Mouse (Mus musculus) urinary bladder, postnatal 4 days (tissue): ENCODE results near the gene Olfr460.
"Not testable (repeated sequence)": the region's sequence is repeated elsewhere in the genome, so short reads cannot be mapped to it uniquely, and the experiment has no call there.

Experiments used
- DNase-seq, 2 experiments: peaks; one replicate each; pipeline ENCODE4 v3.0.0; 2021 to 2022; ENCODE audit warnings: low spot score in 2 of 2

Gene Olfr460

DNA sequence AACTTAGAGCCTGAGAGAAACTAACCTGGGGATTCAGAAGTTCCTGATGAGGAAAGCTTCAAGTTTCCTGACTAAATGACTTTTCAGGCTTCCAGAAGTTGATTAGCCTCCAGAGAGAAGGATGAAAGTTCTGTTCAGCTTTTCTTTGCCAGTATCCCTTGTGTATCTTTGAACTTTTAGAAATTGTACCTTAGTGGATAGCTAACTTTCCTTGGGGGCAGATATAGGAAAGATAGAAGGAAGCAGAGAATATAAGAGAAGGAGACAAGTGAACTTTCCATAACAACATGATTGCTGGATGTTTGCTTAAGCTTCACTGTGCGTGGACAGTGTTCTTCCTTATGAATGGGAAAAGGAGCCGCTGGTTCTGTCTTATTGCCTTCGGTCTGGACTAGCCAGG lies at the start of gene Olfr460:
Gene Olfr460 (plus strand): TSS at position 301 of the 400 bp plus-strand sequence.
- no peak for DNase-seq

- no peak for DNase-seq
Observed at GRCm38 (mm10) chr6:40544690-40545089, 24.6 kb upstream of the Olfr460 start.

- no peak for DNase-seq
Observed at GRCm38 (mm10) chr6:40554950-40555349, 14.3 kb upstream of the Olfr460 start, which contains the start of gene Olfr461. Gene Olfr461, minus strand, starts transcription at chr6:40555050.

DNA sequence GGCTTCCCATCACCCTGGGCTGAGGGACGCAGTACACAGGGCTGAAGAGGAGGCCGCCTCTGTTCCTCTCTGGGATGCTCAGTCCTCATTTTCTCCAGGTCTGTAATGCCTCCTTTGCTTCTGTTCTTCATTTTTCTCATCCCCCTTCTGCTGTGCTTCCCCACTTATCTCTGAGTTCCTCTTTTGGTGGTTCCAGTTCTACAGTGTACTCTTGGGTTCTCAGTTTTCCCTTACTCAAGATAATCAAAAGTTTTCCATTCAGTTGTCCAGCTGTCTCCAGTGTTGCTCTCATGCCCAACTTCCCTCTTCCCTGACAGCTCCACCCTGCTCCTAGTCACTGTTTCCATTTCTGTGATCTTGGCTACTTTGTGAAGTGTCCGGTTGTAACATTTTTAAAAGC lies 4.3 kb downstream of the Olfr460 start:
- no peak for DNase-seq

DNA sequence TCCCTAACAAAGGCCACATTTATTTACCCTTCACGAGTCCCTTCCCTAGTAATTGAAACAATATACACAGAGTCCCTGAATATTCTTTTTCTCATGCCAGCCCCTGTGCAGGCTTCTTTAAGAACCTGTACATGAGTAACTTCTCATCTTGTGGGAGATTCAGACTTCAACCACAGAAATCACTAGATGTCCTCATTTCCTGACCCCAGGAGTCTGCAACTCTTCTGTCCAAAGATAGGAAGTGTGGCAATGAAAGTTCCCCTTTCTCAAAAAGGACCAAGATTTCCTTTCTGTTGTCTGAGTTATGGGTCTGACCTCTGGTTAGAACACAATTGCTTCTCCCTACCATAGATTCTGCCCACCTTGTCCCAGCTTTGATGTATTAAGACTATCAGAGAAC lies 7.0 kb downstream of the Olfr460 start:
- no peak for DNase-seq

GRCm38 (mm10) chr6:40584336-40584735 lies 15.0 kb downstream of the Olfr460 start:
- no peak for DNase-seq

DNA sequence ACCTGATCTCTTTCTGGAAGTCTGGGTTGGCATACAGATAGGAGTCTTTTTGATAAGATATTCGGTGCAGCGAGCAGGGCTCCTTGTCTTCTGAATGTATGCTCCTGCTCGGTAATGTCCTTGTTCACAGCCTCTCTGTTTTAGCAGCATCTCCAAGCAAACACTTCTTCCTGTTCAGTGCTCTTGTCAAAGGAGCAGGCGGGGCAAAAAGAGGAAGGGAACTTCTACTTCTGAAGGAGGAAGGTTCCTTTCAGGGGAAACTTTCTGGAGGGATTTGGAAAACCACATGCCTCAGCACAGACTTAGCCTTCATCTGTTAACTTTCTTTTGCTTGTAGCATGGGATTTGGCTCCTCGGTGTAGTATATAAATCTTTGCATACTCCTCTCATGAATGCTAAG lies 16.4 kb downstream of the Olfr460 start, which contains the start of gene Clec5a:
Gene Clec5a (minus strand): TSS at position 177 of the 400 bp plus-strand sequence.
- no peak for DNase-seq

DNA sequence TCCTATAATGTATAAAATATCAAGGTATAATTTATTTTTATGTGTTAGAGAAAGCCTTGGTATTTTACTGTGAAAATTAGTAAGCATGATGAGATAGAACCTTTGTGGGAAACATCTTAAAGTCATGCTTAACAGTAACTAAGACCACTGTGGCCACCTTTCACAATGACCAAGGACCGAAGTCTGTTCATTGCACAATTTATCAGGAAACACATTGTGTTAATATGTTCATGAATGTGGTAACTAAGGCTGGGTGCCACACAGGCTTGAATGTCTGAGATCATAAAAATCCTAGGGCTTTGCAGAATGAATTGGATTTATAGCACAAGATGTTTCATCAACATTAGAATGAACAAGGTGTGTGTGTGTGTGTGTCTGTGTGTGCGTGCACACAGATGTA lies 19.1 kb downstream of the Olfr460 start:
- DNase-seq = no peak

DNA sequence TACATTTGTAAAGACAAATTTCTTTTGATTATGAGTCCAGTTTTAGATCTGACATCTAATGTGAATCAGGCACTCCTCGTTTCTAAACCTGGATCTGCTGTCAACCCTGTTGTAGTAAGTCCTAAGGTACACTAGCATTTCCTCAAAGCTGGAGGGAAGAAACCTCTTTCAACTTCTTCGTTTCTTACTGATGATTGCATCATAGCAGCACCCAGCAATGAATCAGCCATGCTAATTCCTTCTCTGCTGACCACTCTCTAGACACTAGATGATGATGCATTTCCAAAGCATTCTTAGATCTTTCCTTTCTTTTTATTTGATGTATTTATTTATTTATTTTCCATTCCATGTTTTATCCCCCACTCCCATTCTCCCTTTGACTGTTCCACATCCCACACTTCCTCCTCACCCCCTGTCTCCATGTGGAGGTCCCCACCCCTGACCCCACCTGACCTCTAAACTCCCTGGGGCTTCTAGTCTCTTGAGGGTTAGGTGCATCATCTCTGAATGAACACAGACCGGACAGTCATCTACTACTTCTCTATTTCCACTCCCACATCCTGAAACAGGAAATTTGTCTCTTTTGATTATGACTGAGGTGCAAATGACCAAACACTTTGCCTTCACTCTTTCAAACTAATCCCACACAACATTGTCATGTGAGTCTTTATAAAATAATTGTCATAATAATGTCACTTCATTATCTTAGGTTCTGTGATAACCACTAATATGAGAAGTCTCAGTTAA lies 25.7 kb downstream of the Olfr460 start:
- no peak for DNase-seq

DNA sequence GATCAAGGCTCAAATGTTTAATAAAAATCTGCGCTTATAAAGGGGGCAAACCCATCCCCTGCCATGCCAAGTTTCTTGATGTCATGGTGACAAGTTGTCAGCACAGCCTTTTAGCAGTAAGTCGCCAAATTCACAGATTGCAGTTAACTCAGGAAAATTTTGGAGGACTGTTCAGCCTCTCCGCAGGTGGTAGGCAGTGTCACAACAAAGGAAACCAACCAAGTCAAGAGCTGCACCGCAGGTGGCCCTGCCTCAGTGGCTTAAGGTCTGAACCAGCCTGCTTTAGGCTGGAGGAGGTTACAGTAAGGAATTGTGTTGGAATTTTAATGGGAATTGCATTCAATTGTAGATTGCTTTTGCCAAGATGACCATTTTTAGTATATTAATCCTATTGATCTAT lies 29.3 kb downstream of the Olfr460 start:
- DNase-seq = not testable (repeated sequence)

DNA sequence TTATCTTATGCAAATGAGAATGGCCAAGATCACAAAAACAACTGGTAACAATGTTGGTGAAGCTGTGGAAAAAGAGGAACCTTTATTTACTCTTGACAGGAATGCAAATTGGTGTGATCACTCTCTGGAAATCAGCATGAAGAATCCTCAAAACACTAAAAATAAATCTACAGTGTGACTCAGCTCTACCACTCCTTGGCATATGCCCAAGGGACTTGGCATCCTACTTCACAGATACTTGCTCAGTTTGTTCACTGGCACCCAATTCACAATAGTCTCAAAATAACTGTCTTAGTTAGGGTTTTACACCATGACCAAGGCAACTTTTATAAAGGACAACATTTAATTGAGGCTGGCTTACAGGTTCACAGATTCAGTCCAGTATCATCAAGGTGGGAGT lies 38.1 kb downstream of the Olfr460 start:
- no peak for DNase-seq

- no peak for DNase-seq
Observed at GRCm38 (mm10) chr6:40610244-40610643, 41.0 kb downstream of the Olfr460 start.

DNA sequence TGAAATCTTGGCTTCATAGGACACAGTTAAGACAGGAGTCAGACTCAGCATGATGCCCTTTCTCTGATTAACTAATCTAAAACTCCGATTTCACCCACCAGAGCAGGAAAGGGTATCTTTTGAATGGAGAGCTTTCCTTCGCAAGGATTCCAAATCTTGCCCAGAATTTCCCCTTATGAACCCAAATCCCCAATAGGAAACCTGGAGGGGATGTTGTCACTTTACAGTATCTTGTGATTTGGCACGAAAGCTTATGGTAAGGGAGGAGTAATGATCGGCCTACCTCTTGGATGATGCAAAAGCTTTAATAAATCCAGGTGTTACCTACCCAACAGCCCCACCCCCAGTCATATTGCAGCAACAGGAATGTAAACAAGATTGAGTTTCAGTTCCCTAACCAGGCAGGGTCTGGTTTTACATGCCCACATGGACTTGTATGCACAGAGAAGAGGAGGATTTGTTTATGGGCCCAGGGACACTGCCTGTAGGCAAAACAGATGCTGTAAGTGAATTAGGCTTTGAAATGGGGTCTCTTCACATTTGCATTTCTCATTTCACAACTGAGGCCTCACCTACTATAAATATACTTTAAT lies 44.1 kb downstream of the Olfr460 start, which contains the start of gene Tas2r138:
Gene Tas2r138 (minus strand): TSS at position 51 of the 593 bp plus-strand sequence.
- DNase-seq = no peak

DNA sequence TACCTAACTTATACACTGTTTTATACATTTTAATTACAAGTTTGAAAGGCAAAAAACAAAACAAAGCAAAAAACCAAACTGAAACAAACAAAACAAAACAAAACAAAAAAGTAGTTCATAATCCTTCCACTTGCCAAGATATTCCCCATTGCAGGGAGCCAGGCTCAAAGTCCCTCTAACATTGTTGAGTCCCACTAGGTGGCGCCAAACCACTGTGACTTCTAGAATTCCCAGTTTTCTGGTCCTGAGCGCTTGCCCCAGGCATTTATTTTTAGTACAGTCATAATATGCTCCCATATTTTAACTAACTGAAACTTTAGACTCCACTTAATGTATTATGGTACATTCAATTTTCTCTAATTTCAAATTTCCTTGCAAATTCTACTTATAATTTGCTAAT lies 48.7 kb downstream of the Olfr460 start:
- peak; percentile 26 to 73 for DNase-seq
